Mouse (Mus musculus) adrenal gland, adult 10 weeks (tissue): ENCODE results near the gene Olfr873. TPM values are rescaled to one million over a fixed set of nuclear protein-coding genes. Genes with fewer than 3 reads are reported as not detected.

Experiments
- polyA plus RNA-seq: library from polyadenylated mRNA; stranded (reverse); fragments of 350-450 nt; fragmentation: Illumina TruSeq; extraction: RNeasy Lipid Tissue Mini Kit (QIAGEN cat#74804); gene quantifications from one replicate; pipeline ENCODE4 v1.2.3, GENCODE M21; 2014; ENCODE audit warnings: low read depth, low replicate concordance

Olfr873 gene
- polyA plus RNA-seq = not detected

GRCm38 (mm10) chr9:20298232-20298631, at the start of gene Olfr873:
Gene Olfr873, plus strand, starts transcription at chr9:20298532.

GRCm38 (mm10) chr9:20282051-20282450, 16.3 kb upstream of the Olfr873 start, which contains the start of gene Olfr39:
Gene Olfr39, plus strand, starts transcription at chr9:20282351.

DNA sequence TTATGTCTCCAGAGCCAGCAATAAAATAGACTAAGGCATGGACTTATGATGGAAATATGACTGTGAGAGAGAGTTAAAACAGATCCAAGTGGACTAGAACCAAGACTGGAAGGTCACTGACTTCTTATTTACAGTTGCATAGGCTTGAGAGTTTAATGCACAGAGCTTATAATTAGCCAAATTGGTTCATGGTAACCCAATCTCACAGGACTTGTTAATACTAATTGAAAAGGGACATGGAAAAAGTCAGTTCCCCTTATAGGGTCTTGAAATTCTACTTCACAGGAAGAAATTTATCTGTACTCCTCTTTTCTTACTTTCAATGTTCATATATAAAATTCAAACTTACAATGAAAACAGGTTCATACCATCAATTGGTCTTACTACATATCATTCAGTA, 37.7 kb downstream of the Olfr873 start, which contains the start of gene Olfr18:
Olfr18 (minus strand) TSS at position 101 of the 400 bp plus-strand sequence.

Other genes with a start within 250 kb of the Olfr873 start
- gene Olfr867, start 241.0 kb upstream of the Olfr873 start, polyA plus RNA-seq = not detected
- gene Olfr868, start 199.9 kb upstream of the Olfr873 start, polyA plus RNA-seq = not detected
- gene Olfr869, start 169.5 kb upstream of the Olfr873 start, polyA plus RNA-seq = not detected
- gene Olfr870, start 124.5 kb upstream of the Olfr873 start, polyA plus RNA-seq = not detected
- gene Olfr871, start 86.3 kb upstream of the Olfr873 start, polyA plus RNA-seq = not detected
- not detected for gene Olfr872, start 61.4 kb upstream of the Olfr873 start, polyA plus RNA-seq
- not detected for gene Olfr39, start 16.2 kb upstream of the Olfr873 start, polyA plus RNA-seq
- gene Olfr18, start 37.6 kb downstream of the Olfr873 start, polyA plus RNA-seq = not detected
- gene Zfp560, start 86.6 kb downstream of the Olfr873 start, polyA plus RNA-seq = 22.3 TPM
- 30.8 TPM for gene Zfp26, start 161.6 kb downstream of the Olfr873 start, polyA plus RNA-seq
- gene Zfp426, start 194.2 kb downstream of the Olfr873 start, polyA plus RNA-seq = 81.1 TPM
- gene Zfp266, start 222.9 kb downstream of the Olfr873 start, polyA plus RNA-seq = 62.3 TPM